Mouse (Mus musculus) forebrain, embryonic 12.5 days (tissue): Measurements from ENCODE around the gene Gpr31b. TPM values are rescaled to one million over a fixed set of nuclear protein-coding genes. Genes with fewer than 3 reads are reported as not detected.
"Not testable (repeated sequence)": the region's sequence is repeated elsewhere in the genome, so short reads cannot be mapped to it uniquely, and the experiment has no call there.

Experiments
- ATAC-seq: fragments of 200-750 bp; cut with Nextera tagmentation; 2 replicates; pipeline ENCODE4 v1.8.0; 2017; ENCODE audit warnings: moderate TSS enrichment; ENCODE audit not compliant: low FRiP score
- H3K27ac ChIP-seq: fragments of 300-500 bp; sonication (generic); 2 replicates; pipeline ENCODE4 v1.5.1; 2016; ENCODE audit warnings: mild to moderate bottlenecking
- H3K27me3 ChIP-seq: fragments of 300-500 bp; sonication (generic); 2 replicates; pipeline ENCODE4 v1.6.1; 2016; ENCODE audit warnings: mild to moderate bottlenecking
- H3K36me3 ChIP-seq: fragments of 300-500 bp; sonication (generic); replicated peaks from 2 replicates; pipeline ENCODE4 v1.6.1; 2016; ENCODE audit warnings: mild to moderate bottlenecking
- H3K4me1 ChIP-seq: fragments of 300-500 bp; sonication (generic); 2 replicates; pipeline ENCODE4 v1.6.1; 2016
- H3K4me2 ChIP-seq: fragments of 300-500 bp; sonication (generic); 2 replicates; pipeline ENCODE4 v1.6.1; 2016; ENCODE audit warnings: mild to moderate bottlenecking, moderate library complexity
- H3K4me3 ChIP-seq: fragments of 300-500 bp; sonication (generic); replicated peaks from 2 replicates; pipeline ENCODE4 v1.5.1; 2016; ENCODE audit warnings: mild to moderate bottlenecking
- H3K9ac ChIP-seq: fragments of 300-500 bp; sonication (generic); 2 replicates; pipeline ENCODE4 v1.6.1; 2016; ENCODE audit warnings: mild to moderate bottlenecking
- H3K9me3 ChIP-seq: fragments of 300-500 bp; sonication (generic); 2 replicates; pipeline ENCODE4 v1.6.1; 2016
- WGBS: fragments of 180-500 bp; shearing (Covaris S2); methylation state at CpG from one replicate; pipeline ENCODE4 v1.1.7; 2016; 5-methylcytosine and 5-hydroxymethylcytosine counted together
- polyA plus RNA-seq: library from polyadenylated mRNA; unstranded; fragments of >200 nt; fragmentation: Nextera tagmentation; extraction: Ambion mirVana; gene quantifications from 2 replicates; pipeline ENCODE4 v1.2.1, GENCODE M21; 2016

Gpr31b gene
- polyA plus RNA-seq, 1 experiment from 2014 or later, result not detected

- Histone ChIP-seq H3K4me2 (peak overlapping the region; percentile 81), H3K27ac (peak overlapping the region; percentile 89), H3K4me3 (peak overlapping the region; percentile 86), H3K27me3 (no peaks in the 10 kb centered on the region), H3K36me3 (peaks cover 18% of the 10 kb centered on the region), H3K4me1 (peaks cover 9% of the 10 kb centered on the region), H3K9me3 (no peaks in the 10 kb centered on the region), H3K9ac (peak overlapping the region; percentile 77)
- WGBS, result 3% methylated on average over 10 of the region's 10 CpGs
- no peak for ATAC-seq
These were observed 43.6 kb downstream of the Gpr31b start for GRCm38 (mm10) chr17:13008528-13008927.

- Histone ChIP-seq H3K9ac (peak overlapping the region; percentile 77), H3K4me1 (peaks cover 9% of the 10 kb centered on the region), H3K9me3 (no peaks in the 10 kb centered on the region), H3K4me2 (peak overlapping the region; percentile 81), H3K27me3 (no peaks in the 10 kb centered on the region), H3K4me3 (peak overlapping the region; percentile 86), H3K27ac (peak overlapping the region; percentile 89), H3K36me3 (peaks cover 12% of the 10 kb centered on the region)
- peak; percentile 99 for ATAC-seq
- WGBS, result 1% methylated on average over 53 of the region's 76 CpGs
These were observed 44.2 kb downstream of the Gpr31b start for GRCm38 (mm10) chr17:13007730-13008425.

- WGBS, result 46% methylated on average over 5 of the region's 5 CpGs
- peak overlapping the region; percentile 86 for H3K4me3 ChIP-seq
- no peak for ATAC-seq
- peak overlapping the region; percentile 81 for H3K4me2 ChIP-seq
- peaks cover 9% of the 10 kb centered on the region for H3K4me1 ChIP-seq
- H3K36me3 ChIP-seq, result peaks cover 4% of the 10 kb centered on the region; the same call in 1 of the 2 replicates
- H3K9ac ChIP-seq, result peak overlapping the region; percentile 77; the same call in 1 of the 2 replicates
- H3K27me3 ChIP-seq, result no peaks in the 10 kb centered on the region
- H3K27ac ChIP-seq, result no peak overlapping the region; the same call in 1 of the 2 replicates
- H3K9me3 ChIP-seq, result no peaks in the 10 kb centered on the region
These were observed 45.1 kb downstream of the Gpr31b start for GRCm38 (mm10) chr17:13006984-13007383.

GRCm38 (mm10) chr17:13006546-13006945, 45.5 kb downstream of the Gpr31b start, which contains the start of gene Sod2:
TSS of gene Sod2 (plus strand) at chr17:13006846.
- Histone ChIP-seq H3K27ac (peak within 1 kb of the TSS; percentile 89; the same call in 1 of the 2 replicates), H3K9ac (peak within 1 kb of the TSS; percentile 77), H3K4me2 (peak within 1 kb of the TSS; percentile 81), H3K4me3 (peak within 1 kb of the TSS; percentile 86)
- H3K9me3 ChIP-seq, ATAC-seq, H3K4me1 ChIP-seq, H3K36me3 ChIP-seq, H3K27me3 ChIP-seq: not testable (repeated sequence)
- WGBS, result 83% methylated on average over 2 of the region's 2 CpGs

- not testable (repeated sequence) for H3K36me3 ChIP-seq, H3K4me3 ChIP-seq, H3K27me3 ChIP-seq, H3K4me1 ChIP-seq, H3K9ac ChIP-seq, H3K27ac ChIP-seq, ATAC-seq, H3K4me2 ChIP-seq, H3K9me3 ChIP-seq
- 84% methylated on average over 2 of the region's 2 CpGs for WGBS
These were observed 47.7 kb downstream of the Gpr31b start for GRCm38 (mm10) chr17:13004436-13004835.

GRCm38 (mm10) chr17:13002243-13002642, 49.9 kb downstream of the Gpr31b start:
- H3K4me3 ChIP-seq, H3K9me3 ChIP-seq, H3K9ac ChIP-seq, H3K4me2 ChIP-seq, ATAC-seq, H3K4me1 ChIP-seq, H3K36me3 ChIP-seq, H3K27ac ChIP-seq, H3K27me3 ChIP-seq: not testable (repeated sequence)
- WGBS, result 92% methylated on average over 5 of the region's 5 CpGs

Other genes with a start within 250 kb of the Gpr31b start
- 0.38 TPM in 1 of 2 replicates, not detected in the other for gene Mas1, start 184.2 kb downstream of the Gpr31b start, polyA plus RNA-seq
- gene Mrgprh, start 176.3 kb downstream of the Gpr31b start, polyA plus RNA-seq, result not detected in 2 replicates
- 1.3 and 2.5 TPM in 2 replicates for gene Pnldc1, start 142.1 kb downstream of the Gpr31b start, polyA plus RNA-seq
- gene Tcp1, start 136.6 kb downstream of the Gpr31b start, polyA plus RNA-seq, result 512 and 524 TPM in 2 replicates
- 166 and 177 TPM in 2 replicates for gene Mrpl18, start 136.0 kb downstream of the Gpr31b start, polyA plus RNA-seq
- 1.5 and 1.6 TPM in 2 replicates for gene Acat3, start 111.7 kb downstream of the Gpr31b start, polyA plus RNA-seq
- gene Acat2, start 91.5 kb downstream of the Gpr31b start, polyA plus RNA-seq, result 370 and 386 TPM in 2 replicates
- 87.7 and 111 TPM in 2 replicates for gene Wtap, start 58.1 kb downstream of the Gpr31b start, polyA plus RNA-seq
- gene Sod2, start 45.5 kb downstream of the Gpr31b start, polyA plus RNA-seq, result 105 and 109 TPM in 2 replicates
- gene Tcp10b, start 8.8 kb upstream of the Gpr31b start, polyA plus RNA-seq, result 0.15 and 0.41 TPM in 2 replicates
- not detected in 2 replicates for gene Unc93a, start 79.5 kb upstream of the Gpr31b start, polyA plus RNA-seq
- not detected in 2 replicates for gene Smok2a, start 168.9 kb upstream of the Gpr31b start, polyA plus RNA-seq
- not detected in 2 replicates for gene Smok2b, start 178.0 kb upstream of the Gpr31b start, polyA plus RNA-seq